Mouse (Mus musculus) forebrain, embryonic 16.5 days (tissue): ENCODE measurements around the gene Frmd8. TPM values are rescaled to one million over a fixed set of nuclear protein-coding genes. Genes with fewer than 3 reads are reported as not detected.

Experiments used
- ATAC-seq: fragments of 200-750 bp; cut with Nextera tagmentation; 2 replicates; pipeline ENCODE4 v1.8.0; 2017; ENCODE audit warnings: mild to moderate bottlenecking, moderate library complexity
- H3K27ac ChIP-seq: fragments of 300-500 bp; sonication (generic); 2 replicates; pipeline ENCODE4 v1.5.1; 2014; ENCODE audit warnings: low read length, control low read depth
- H3K27me3 ChIP-seq: fragments of 300-500 bp; sonication (generic); replicated peaks from 2 replicates; pipeline ENCODE4 v1.6.1; 2014; ENCODE audit warnings: low read length; ENCODE audit not compliant: control insufficient read depth, insufficient read depth
- H3K36me3 ChIP-seq: fragments of 300-500 bp; sonication (generic); 2 replicates; pipeline ENCODE4 v1.6.1; 2014; ENCODE audit not compliant: control insufficient read depth, insufficient read depth
- H3K4me1 ChIP-seq: fragments of 300-500 bp; sonication (generic); replicated peaks from 2 replicates; pipeline ENCODE4 v1.6.1; 2014; ENCODE audit warnings: low read length; ENCODE audit not compliant: control insufficient read depth, insufficient read depth
- H3K4me2 ChIP-seq: fragments of 300-500 bp; sonication (generic); 2 replicates; pipeline ENCODE4 v1.6.1; 2014; ENCODE audit warnings: mild to moderate bottlenecking, low read length, control low read depth
- H3K4me3 ChIP-seq: fragments of 300-500 bp; sonication (generic); replicated peaks from 2 replicates; pipeline ENCODE4 v1.5.1; 2014; ENCODE audit warnings: mild to moderate bottlenecking, low read length, control low read depth
- H3K9ac ChIP-seq: fragments of 300-500 bp; sonication (generic); replicated peaks from 2 replicates; pipeline ENCODE4 v1.6.1; 2014; ENCODE audit warnings: low read depth, low read length, control low read depth
- H3K9me3 ChIP-seq: fragments of 300-500 bp; sonication (generic); 2 replicates; pipeline ENCODE4 v1.6.1; 2016; ENCODE audit warnings: low read length; ENCODE audit not compliant: control insufficient read depth
- WGBS: fragments of 180-500 bp; shearing (Covaris S2); extraction: QIAGEN DNeasy Blood & Tissue Kit; methylation state at CpG from one replicate; pipeline ENCODE4 v1.1.7; 2014; 5-methylcytosine and 5-hydroxymethylcytosine counted together
- polyA plus RNA-seq: library from polyadenylated mRNA; unstranded; fragments of >200 nt; fragmentation: Nextera tagmentation; extraction: Ambion mirVana; gene quantifications from 2 replicates; pipeline ENCODE4 v1.2.1, GENCODE M21; 2015

Gene Frmd8
- polyA plus RNA-seq, 1 experiment from 2014 or later = 21.5 TPM

- 81% methylated on average over 7 of the region's 7 CpGs for WGBS
- Histone ChIP-seq H3K27ac (no peak overlapping the region), H3K36me3 (no peaks in the 10 kb centered on the region), H3K4me2 (no peak overlapping the region), H3K27me3 (no peaks in the 10 kb centered on the region), H3K9ac (no peak overlapping the region), H3K9me3 (no peaks in the 10 kb centered on the region), H3K4me3 (no peak overlapping the region), H3K4me1 (peaks cover 15% of the 10 kb centered on the region)
- no peak for ATAC-seq
These were observed 3.3 kb upstream of the Frmd8 start for GRCm38 (mm10) chr19:5878362-5878722.

GRCm38 (mm10) chr19:5877618-5878361 is 2.7 kb upstream of the Frmd8 start, which contains the start of gene Slc25a45:
Gene Slc25a45 (plus strand): TSS chr19:5877808.
- no peaks in the 10 kb centered on the region for H3K36me3 ChIP-seq
- WGBS = 43% methylated on average over 15 of the region's 15 CpGs
- H3K4me1 ChIP-seq = peaks cover 15% of the 10 kb centered on the region
- ATAC-seq = peak; percentile 36; the same call in 1 of the 2 replicates
- H3K27ac ChIP-seq = 0 out of 2 replicates have a peak within 1 kb of the TSS, but pooled peaks have one; percentile 29
- no peaks in the 10 kb centered on the region for H3K27me3 ChIP-seq
- H3K4me2 ChIP-seq = no peak within 1 kb of the TSS
- H3K4me3 ChIP-seq = no peak within 1 kb of the TSS
- peak within 1 kb of the TSS; percentile 44 for H3K9ac ChIP-seq
- H3K9me3 ChIP-seq = no peaks in the 10 kb centered on the region

DNA sequence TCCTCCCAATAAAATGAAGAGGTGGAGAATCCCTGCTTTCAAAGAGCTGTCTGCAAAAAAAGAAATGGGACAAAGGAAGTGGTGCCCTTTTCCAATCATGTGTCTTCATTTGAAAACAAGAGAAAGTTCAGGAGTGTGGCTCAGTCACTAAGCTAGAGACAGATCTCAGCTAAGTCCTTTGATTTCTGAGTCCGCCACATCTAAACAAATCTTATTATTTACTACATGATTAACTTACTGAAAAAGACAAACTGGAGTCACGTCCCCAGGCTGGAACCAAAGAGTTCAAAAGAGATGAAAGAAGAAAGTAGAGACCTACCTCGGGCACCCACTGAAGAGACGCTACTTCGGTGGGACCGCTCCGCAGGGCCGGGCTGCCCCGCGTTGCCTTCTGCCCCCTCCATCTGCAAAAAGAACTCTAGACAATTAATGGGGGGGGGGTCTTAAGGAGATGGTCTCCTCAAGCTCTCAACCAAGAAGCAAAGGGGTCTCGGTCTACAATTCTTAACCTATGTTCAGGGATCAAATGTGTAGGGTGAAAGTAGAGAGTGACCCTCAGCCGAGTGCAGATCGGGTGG is 594 bp downstream of the Frmd8 start:
- ATAC-seq = no peak
- Histone ChIP-seq H3K27me3 (no peaks in the 10 kb centered on the region), H3K9me3 (no peaks in the 10 kb centered on the region), H3K4me1 (peaks cover 20% of the 10 kb centered on the region), H3K36me3 (0 out of 2 replicates have a peak, but pooled peaks cover 3% of the 10 kb centered on the region), H3K4me2 (peak overlapping the region; percentile 95), H3K4me3 (peak overlapping the region; percentile 78), H3K27ac (no peak overlapping the region), H3K9ac (peak overlapping the region; percentile 90)
- 8% methylated on average over 13 of the region's 13 CpGs for WGBS

GRCm38 (mm10) chr19:5872931-5873556 is 2.0 kb downstream of the Frmd8 start:
- Histone ChIP-seq H3K27ac (no peak overlapping the region), H3K4me2 (no peak overlapping the region), H3K27me3 (no peaks in the 10 kb centered on the region), H3K4me1 (peaks cover 20% of the 10 kb centered on the region), H3K9ac (no peak overlapping the region), H3K9me3 (no peaks in the 10 kb centered on the region), H3K4me3 (no peak overlapping the region), H3K36me3 (0 out of 2 replicates have a peak, but pooled peaks cover 5% of the 10 kb centered on the region)
- WGBS = 95% methylated on average over 19 of the region's 19 CpGs
- no peak for ATAC-seq

DNA sequence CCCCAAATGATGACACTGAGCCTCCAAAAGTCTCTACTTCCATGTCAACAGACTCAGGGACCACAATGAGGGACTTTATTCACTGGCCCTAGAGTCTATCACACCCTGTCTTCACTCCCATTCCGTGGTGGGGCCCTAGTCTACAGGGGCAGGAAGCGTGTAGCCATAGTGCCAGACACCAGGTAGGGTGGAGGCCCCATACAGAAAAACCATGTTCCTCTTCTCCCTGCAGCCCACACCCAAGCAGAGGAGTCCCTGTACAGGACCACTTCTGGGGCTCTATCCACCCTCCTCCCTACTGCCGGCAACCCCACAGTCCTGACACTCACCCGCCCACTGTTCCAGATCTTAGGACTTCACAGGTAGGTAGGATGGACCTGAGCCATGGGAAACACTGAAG is 2.5 kb downstream of the Frmd8 start:
- Histone ChIP-seq H3K4me2 (no peak overlapping the region), H3K27ac (no peak overlapping the region), H3K9ac (no peak overlapping the region), H3K4me3 (no peak overlapping the region), H3K36me3 (0 out of 2 replicates have a peak, but pooled peaks cover 5% of the 10 kb centered on the region), H3K9me3 (no peaks in the 10 kb centered on the region), H3K27me3 (no peaks in the 10 kb centered on the region), H3K4me1 (peaks cover 20% of the 10 kb centered on the region)
- 88% methylated on average over 4 of the region's 4 CpGs for WGBS
- ATAC-seq = no peak

GRCm38 (mm10) chr19:5871683-5872082 is 3.4 kb downstream of the Frmd8 start:
- H3K4me3 ChIP-seq = no peak overlapping the region
- H3K27ac ChIP-seq = no peak overlapping the region
- 0 out of 2 replicates have a peak, but pooled peaks cover 5% of the 10 kb centered on the region for H3K36me3 ChIP-seq
- WGBS = 51% methylated on average over 6 of the region's 6 CpGs
- H3K9me3 ChIP-seq = no peaks in the 10 kb centered on the region
- H3K4me1 ChIP-seq = peaks cover 20% of the 10 kb centered on the region
- no peak for ATAC-seq
- H3K4me2 ChIP-seq = no peak overlapping the region
- no peaks in the 10 kb centered on the region for H3K27me3 ChIP-seq
- no peak overlapping the region for H3K9ac ChIP-seq

DNA sequence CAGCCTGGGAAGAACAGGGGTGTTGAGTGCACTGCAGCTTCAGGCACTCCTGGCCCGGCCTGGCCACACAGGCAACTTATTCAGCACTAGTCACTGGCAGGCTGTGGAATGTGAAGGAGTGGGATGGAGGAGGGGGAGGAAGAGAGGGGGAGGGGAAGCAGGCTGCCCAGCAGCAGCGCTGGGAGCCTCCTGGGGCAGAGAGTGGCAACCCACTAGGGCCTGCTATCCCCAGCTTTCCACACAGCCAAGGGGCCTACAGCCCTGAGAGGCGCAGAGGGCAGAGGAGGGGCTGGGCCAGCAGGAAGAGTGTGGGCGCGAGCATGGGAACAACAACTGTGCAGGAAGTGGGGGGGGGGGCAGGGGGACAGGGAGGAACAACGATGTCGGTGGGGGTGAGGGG is 3.8 kb downstream of the Frmd8 start:
- Histone ChIP-seq H3K27me3 (no peaks in the 10 kb centered on the region), H3K36me3 (0 out of 2 replicates have a peak, but pooled peaks cover 5% of the 10 kb centered on the region), H3K9ac (no peak overlapping the region; the same call in 1 of the 2 replicates), H3K9me3 (no peaks in the 10 kb centered on the region), H3K27ac (no peak overlapping the region), H3K4me3 (no peak overlapping the region), H3K4me1 (peaks cover 20% of the 10 kb centered on the region), H3K4me2 (no peak overlapping the region)
- 9% methylated on average over 7 of the region's 7 CpGs for WGBS
- 0 out of 2 replicates have a peak, but pooled peaks have one; percentile 14 for ATAC-seq

DNA sequence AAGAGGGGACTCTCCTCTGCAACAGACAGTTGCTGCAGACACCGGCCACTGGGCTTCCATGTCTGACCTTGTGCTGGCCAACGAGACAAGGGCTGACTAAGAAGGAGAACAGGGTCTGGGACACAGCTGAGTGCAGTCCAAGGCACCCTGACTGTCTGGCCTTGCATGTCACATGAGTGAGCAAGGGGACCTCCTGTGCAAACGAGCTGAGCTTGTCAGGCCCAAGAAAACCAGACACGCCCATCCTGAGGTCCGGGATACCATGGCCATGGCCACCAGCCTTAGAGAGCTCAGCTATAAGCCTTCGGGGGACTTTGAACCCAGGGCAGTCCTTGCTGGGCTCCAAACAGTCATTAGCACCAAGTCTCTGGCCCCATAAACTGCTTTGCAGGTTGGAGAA is 7.0 kb downstream of the Frmd8 start:
- no peak overlapping the region for H3K4me3 ChIP-seq
- peaks cover 5% of the 10 kb centered on the region for H3K4me1 ChIP-seq
- ATAC-seq = no peak
- H3K9me3 ChIP-seq = no peaks in the 10 kb centered on the region
- peaks cover 12% of the 10 kb centered on the region for H3K36me3 ChIP-seq
- 91% methylated on average over 6 of the region's 6 CpGs for WGBS
- no peak overlapping the region for H3K4me2 ChIP-seq
- no peak overlapping the region for H3K27ac ChIP-seq
- H3K27me3 ChIP-seq = no peaks in the 10 kb centered on the region
- no peak overlapping the region for H3K9ac ChIP-seq

DNA sequence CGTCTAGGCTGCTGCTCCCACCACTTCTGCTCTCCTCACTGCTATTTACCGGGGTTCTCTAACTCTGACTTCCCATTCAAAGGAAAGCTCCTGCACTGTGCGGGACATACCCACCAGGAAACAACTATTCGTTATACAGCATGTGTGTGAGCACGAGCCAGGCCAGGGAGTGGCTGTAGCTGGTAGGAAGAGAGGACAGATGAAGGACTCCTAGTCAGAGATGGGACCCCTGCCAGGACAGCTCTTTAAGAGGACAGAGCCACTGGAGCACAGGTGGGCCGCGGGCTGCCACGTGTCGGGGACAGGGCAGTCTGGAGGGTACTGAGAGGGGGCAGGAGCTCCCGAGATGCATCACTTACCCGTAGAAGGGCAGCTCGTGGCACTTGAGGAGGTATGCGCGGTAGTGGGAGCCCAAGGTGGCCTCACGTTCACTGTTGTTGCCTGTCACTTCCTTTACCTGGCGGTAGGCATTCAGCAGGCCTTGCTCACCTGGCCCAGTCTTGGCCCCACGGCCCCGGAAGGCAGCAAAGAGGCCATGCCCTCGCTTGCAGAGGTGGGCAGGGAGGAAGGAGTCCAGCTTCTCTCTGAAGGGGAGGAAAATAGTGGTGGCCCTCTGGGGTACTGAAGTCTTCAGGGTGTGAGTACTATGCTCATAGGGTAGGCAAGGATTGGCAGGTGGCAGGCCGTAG is 10.2 kb downstream of the Frmd8 start:
- Histone ChIP-seq H3K36me3 (peaks cover 16% of the 10 kb centered on the region), H3K27me3 (no peaks in the 10 kb centered on the region), H3K9ac (no peak overlapping the region), H3K4me3 (no peak overlapping the region), H3K4me2 (no peak overlapping the region), H3K27ac (no peak overlapping the region), H3K4me1 (no peaks in the 10 kb centered on the region), H3K9me3 (no peaks in the 10 kb centered on the region)
- 86% methylated on average over 20 of the region's 20 CpGs for WGBS
- ATAC-seq = no peak
